Mouse (Mus musculus): ENCODE measurements around the gene Cryge. TPM values are rescaled to one million over a fixed set of nuclear protein-coding genes. Genes with fewer than 3 reads are reported as not detected.
"Not testable (repeated sequence)": the region's sequence is repeated elsewhere in the genome, so short reads cannot be mapped to it uniquely, and the experiment has no call there.

Cryge gene
- not detected in 2 replicates for polyA plus RNA-seq (2012; rRNA removed)

GRCm38 (mm10) chr1:65050952-65051351 is at the start of gene Cryge:
Gene Cryge (minus strand): TSS chr1:65051149.
- 78% methylated on average over 10 of the region's 12 CpGs for WGBS
- not testable (repeated sequence) for DNase-seq (ENCODE audit: low read depth, low spot score)

GRCm38 (mm10) chr1:65096953-65097352 is 46.0 kb upstream of the Cryge start:
- WGBS = 63% methylated on average over 3 of the region's 3 CpGs
- DNase-seq (ENCODE audit: low read depth, low spot score) = no peak

DNA sequence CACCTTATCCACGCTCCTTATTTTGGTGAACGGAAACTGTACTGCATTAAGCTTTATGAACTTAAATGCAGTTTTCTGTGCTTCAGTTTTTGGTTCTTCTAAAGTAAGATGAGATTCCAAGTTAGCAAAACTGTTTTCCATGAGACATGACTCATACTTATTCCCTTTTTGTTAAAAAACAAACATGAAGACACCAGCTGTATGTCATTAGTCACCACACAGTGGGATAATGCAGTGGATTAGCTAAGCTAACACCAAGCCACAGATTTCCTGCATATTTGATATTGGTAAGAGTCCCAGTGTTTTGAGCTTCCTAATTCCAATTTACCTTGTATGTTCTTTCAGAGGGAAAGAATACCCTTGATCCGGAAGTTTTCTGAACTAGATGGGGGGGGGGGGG is 40.6 kb upstream of the Cryge start:
- no peak for DNase-seq (ENCODE audit: low read depth, low spot score)
- 90% methylated on average over 3 of the region's 3 CpGs for WGBS

DNA sequence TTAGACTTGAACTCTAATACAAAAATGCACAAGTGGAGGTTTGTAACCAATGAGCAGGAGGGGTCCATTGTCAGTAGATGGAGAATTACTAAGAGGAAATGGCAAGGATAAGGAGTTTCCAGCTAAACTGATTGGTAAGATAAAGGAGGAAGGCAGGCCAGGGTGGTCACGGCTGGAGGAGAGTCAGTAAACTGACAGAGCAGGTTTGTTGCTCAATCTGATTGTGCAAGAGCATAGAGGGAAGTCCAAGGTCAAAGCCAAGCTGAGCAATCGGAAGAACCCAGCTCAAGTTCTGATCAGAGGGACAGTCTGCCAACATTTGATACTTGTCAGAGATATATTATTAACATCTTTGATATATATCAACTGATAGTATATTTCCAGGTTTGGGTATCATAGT is 39.4 kb upstream of the Cryge start:
- WGBS = 15% methylated on average over 2 of the region's 2 CpGs
- no peak for DNase-seq (ENCODE audit: low read depth, low spot score)

GRCm38 (mm10) chr1:65088567-65089356 is 37.8 kb upstream of the Cryge start:
- WGBS = 84% methylated on average over 6 of the region's 6 CpGs
- no peak for DNase-seq (ENCODE audit: low read depth, low spot score)

GRCm38 (mm10) chr1:65082188-65082587 is 31.2 kb upstream of the Cryge start, which contains the start of gene Crygb:
Gene Crygb (minus strand): TSS chr1:65082288.
- no peak for DNase-seq (ENCODE audit: low read depth, low spot score)
- WGBS = 49% methylated on average over 7 of the region's 7 CpGs

- 12% methylated on average over 5 of the region's 5 CpGs for WGBS
- no peak for DNase-seq (ENCODE audit: low read depth, low spot score)
Measured at GRCm38 (mm10) chr1:65075607-65076006, 24.7 kb upstream of the Cryge start.

GRCm38 (mm10) chr1:65073589-65073988 is 22.6 kb upstream of the Cryge start, which contains the start of gene Crygc:
Gene Crygc (minus strand): TSS chr1:65073689.
- no peak for DNase-seq (ENCODE audit: low read depth, low spot score)
- 67% methylated on average over 6 of the region's 6 CpGs for WGBS

GRCm38 (mm10) chr1:65067842-65068241 is 16.9 kb upstream of the Cryge start:
- no peak for DNase-seq (ENCODE audit: low read depth, low spot score)

- 86% methylated on average over 15 of the region's 15 CpGs for WGBS
- no peak for DNase-seq (ENCODE audit: low read depth, low spot score)
Measured at GRCm38 (mm10) chr1:65064201-65064600, 13.3 kb upstream of the Cryge start.

- 88% methylated on average over 8 of the region's 8 CpGs for WGBS
- no peak for DNase-seq (ENCODE audit: low read depth, low spot score)
Measured at GRCm38 (mm10) chr1:65063352-65063751, 12.4 kb upstream of the Cryge start, which contains the start of gene Crygd. Gene Crygd (minus strand): TSS chr1:65063452.

- WGBS = 46% methylated on average over 2 of the region's 2 CpGs
- no peak for DNase-seq (ENCODE audit: low read depth, low spot score)
Measured at GRCm38 (mm10) chr1:65052140-65052539, 1.2 kb upstream of the Cryge start.

DNA sequence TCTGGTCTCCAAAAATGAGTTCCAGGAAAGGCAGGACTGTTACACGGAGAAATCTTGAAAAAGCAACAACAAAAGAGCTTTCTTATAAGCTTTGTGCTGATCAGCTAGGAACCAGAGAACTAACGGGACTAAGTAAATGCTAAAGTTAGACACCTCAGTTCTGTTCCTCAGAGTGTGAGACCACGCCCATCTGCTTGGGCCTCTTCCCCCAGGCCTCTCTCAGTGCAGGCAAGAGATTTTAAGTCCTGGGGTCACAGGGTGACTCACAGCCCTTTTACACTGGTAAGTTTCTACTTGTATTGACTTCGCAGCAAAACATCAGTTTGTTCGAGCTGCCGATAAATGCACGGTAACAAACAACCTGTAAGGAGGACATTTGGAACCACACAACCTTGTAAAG is 747 bp upstream of the Cryge start:
- 68% methylated on average over 7 of the region's 7 CpGs for whole genome bisulfite sequencing
- no peak for DNase-seq (ENCODE audit: low read depth, low spot score)

- 66% methylated on average over 12 of the region's 12 CpGs for WGBS
- no peak for DNase-seq (ENCODE audit: low read depth, low spot score)
Measured at GRCm38 (mm10) chr1:65048781-65049180, 2.2 kb downstream of the Cryge start.

GRCm38 (mm10) chr1:65046401-65047109 is 4.4 kb downstream of the Cryge start:
- peak; percentile 10 for DNase-seq (ENCODE audit: low read depth, low spot score)
- 33% methylated on average over 8 of the region's 8 CpGs for WGBS

DNA sequence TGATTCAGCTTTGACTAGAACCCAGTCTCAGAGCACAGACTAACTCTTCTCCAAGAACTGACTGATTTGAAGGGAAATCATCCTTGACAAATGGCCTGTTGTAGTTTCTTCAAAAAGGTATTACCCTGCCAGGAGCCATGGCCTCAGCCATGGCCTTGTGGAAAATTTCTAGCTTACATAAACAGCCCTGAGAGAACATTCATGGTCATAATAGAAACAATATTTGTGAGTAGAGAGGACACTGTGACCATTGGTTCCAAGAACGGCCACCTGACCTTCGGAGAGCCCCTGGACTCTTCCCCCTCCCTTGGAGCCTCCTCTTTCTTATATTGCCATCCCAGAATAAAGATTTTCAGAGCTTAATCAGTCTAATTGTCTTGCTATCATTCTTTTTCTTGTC is 7.5 kb downstream of the Cryge start:
- WGBS = 80% methylated on average over 2 of the region's 2 CpGs
- no peak for DNase-seq (ENCODE audit: low read depth, low spot score)

DNA sequence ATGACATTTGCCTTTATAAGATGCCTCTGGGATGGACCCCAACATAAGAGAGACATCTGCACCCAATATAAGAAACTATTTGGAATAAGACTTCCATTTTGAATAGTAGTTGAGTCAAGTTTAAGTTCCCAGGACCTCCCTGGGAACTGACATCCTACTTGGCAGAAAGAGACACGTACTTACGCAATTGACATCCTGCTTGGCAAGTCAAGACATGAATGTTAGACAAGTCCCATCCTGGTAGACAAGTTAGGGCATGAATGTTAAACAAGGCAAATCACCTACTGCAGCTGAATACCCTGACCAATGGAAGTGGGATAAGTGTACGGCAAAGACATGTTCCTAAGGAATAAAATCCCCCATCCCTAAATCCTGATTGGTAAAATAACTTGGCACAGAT is 9.1 kb downstream of the Cryge start:
- DNase-seq (ENCODE audit: low read depth, low spot score) = no peak
- 92% methylated on average over 3 of the region's 3 CpGs for WGBS

DNA sequence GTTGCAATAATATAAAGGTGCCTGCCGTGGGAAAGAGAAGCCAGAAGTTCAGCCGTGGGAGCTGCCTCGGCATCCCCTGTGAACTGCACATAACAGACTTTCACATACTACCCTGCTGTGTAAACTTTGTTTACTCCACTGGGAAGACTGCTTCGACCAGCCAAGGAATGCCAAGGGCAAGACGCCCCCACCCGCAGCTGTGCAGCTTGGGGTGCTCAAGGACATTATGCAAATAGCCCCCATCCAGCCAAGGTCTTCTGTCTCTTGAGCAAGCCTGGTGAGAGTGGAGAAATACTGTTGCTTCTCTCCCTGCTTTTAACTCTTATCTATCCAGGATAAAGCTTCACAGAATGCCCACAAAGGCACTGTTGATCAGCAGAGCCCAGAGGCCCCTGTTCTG is 10.1 kb downstream of the Cryge start:
- no peak for DNase-seq (ENCODE audit: low read depth, low spot score)
- 57% methylated on average over 6 of the region's 6 CpGs for WGBS

DNA sequence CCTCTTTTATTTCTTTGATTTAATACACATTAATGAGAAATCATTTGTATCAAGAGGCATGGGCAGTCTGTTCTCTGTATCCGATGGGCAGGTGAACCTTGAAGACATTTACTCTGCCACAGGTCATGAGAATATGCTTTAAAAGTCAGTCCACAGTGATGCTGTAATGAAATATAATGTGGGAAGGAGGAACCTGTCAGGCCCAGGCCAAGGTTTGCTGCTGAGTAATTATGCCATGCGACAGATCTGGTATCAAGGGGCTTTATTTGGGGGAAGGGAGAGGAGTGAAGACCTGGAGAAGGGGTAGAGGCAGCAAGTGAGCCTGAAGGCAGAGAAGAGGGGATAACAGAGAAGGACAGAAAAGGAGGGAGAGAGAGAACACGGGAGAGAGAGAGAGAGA is 11.3 kb downstream of the Cryge start:
- DNase-seq (ENCODE audit: low read depth, low spot score) = no peak
- 66% methylated on average over 3 of the region's 3 CpGs for WGBS

DNA sequence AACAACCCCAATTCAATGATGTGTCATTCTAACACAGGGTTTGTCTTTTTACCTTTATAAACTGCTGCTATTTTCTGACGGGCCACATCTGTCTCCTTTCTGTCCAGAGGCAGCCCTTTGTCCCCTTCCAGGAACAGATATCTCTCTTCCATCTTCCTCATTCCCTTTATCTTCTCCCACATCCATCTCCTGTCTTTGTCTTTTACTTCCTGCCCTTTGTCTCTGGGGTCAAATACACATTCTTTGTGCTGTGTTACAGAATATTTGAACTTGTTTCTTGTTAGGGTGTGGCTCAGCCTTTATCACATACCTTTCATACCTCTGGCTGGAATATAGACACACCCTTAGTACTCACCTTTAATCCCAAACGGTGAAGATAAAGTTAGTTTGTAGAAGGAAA is 13.4 kb downstream of the Cryge start:
- 50% methylated on average over 2 of the region's 2 CpGs for WGBS
- DNase-seq (ENCODE audit: low read depth, low spot score) = no peak

DNA sequence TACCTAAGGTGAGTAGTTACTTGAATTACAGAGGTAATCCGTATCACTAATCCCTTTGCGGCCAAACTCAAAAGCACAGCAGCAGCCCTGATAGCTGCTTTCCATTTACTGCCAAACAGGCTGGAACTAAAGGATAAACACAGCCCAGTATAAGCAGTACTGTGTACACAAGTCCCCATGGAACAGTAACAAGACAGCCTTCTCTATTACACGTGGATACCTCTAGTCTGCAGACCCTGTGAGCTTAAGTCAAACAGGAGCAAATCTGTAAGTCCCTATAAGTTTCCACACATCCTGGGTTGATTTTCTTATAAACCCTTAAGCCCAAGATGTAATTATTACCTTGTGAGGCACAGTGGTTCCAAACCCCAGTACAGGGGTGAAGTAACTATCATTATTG is 15.4 kb downstream of the Cryge start:
- 17% methylated on average over 3 of the region's 3 CpGs for WGBS
- DNase-seq (ENCODE audit: low read depth, low spot score) = no peak
